Mouse (Mus musculus) small intestine, adult 2 months (tissue): Measurements from ENCODE around the gene Zfp644. TPM values are rescaled to one million over a fixed set of nuclear protein-coding genes. Genes with fewer than 3 reads are reported as not detected.

Source experiments
- H3K27ac ChIP-seq: fragments of 200-500 bp; 2 replicates; pipeline ENCODE4 v1.5.1; 2012; ENCODE audit warnings: low read depth, low read length, control low read depth, inconsistent platforms; ENCODE audit not compliant: insufficient read depth
- H3K27me3 ChIP-seq: fragments of 200-500 bp; 2 replicates; pipeline ENCODE4 v1.6.1; 2012; ENCODE audit warnings: mild to moderate bottlenecking, moderate library complexity, low read length, inconsistent platforms; ENCODE audit not compliant: control insufficient read depth, insufficient read depth
- H3K36me3 ChIP-seq: fragments of 200-500 bp; 2 replicates; pipeline ENCODE4 v1.6.1; 2012; ENCODE audit warnings: mild to moderate bottlenecking, low read length, control low read depth, inconsistent platforms; ENCODE audit not compliant: control insufficient read depth, insufficient read depth
- H3K4me1 ChIP-seq: fragments of 200-500 bp; 2 replicates; pipeline ENCODE4 v1.6.1; 2012; ENCODE audit warnings: low read length, inconsistent platforms, mixed read lengths; ENCODE audit not compliant: control insufficient read depth, insufficient read depth, insufficient read length
- H3K4me3 ChIP-seq: fragments of 200-500 bp; 2 replicates; pipeline ENCODE4 v1.5.1; 2012; ENCODE audit warnings: low read depth, mild to moderate bottlenecking, control low read depth, inconsistent platforms, low read length, moderate library complexity
- CTCF ChIP-seq: fragments of 200-500 bp; IDR thresholded peaks from 2 replicates; pipeline ENCODE4 v1.5.1; 2012; ENCODE audit warnings: low read depth, mild to moderate bottlenecking, control low read depth, inconsistent platforms, low read length, moderate library complexity, mixed read lengths; ENCODE audit not compliant: insufficient replicate concordance, insufficient read length; ENCODE audit errors: extremely low read depth
- POLR2A ChIP-seq: fragments of 200-500 bp; IDR thresholded peaks from 2 replicates; pipeline ENCODE4 v1.6.1; 2012; ENCODE audit warnings: low read depth, mild to moderate bottlenecking, control low read depth, inconsistent platforms, low read length, moderate library complexity
- WGBS: fragments of 180-500 bp; shearing (Covaris S2); methylation state at CpG from one replicate; pipeline ENCODE4 v1.1.7; 2018; 5-methylcytosine and 5-hydroxymethylcytosine counted together
- polyA plus RNA-seq: library from polyadenylated mRNA; depleted of rRNA; stranded (reverse); fragments of >200 nt; gene quantifications from 2 replicates; pipeline ENCODE4 v1.2.3, GENCODE M21; 2012; rRNA removed

Zfp644 gene
- polyA plus RNA-seq, 1 experiment, result 3.3 TPM

GRCm38 (mm10) chr5:106575098-106575497, 122.0 kb downstream of the Zfp644 start:
- no peak overlapping the region for H3K4me3 ChIP-seq
- TF ChIP-seq POLR2A, result no peak
- peaks cover 5% of the 10 kb centered on the region; the same call in 1 of the 2 replicates for H3K4me1 ChIP-seq
- H3K27ac ChIP-seq, result no peak overlapping the region
- H3K27me3 ChIP-seq, result peaks cover 23% of the 10 kb centered on the region
- WGBS, result 39% methylated on average over 4 of the region's 4 CpGs
- no peaks in the 10 kb centered on the region for H3K36me3 ChIP-seq

GRCm38 (mm10) chr5:106574560-106574946, 122.5 kb downstream of the Zfp644 start:
- peaks cover 23% of the 10 kb centered on the region for H3K27me3 ChIP-seq
- WGBS, result 2% methylated on average over 43 of the region's 45 CpGs
- H3K4me1 ChIP-seq, result peaks cover 5% of the 10 kb centered on the region; the same call in 1 of the 2 replicates
- H3K4me3 ChIP-seq, result peak overlapping the region; percentile 72
- TF ChIP-seq CTCF (peak; percentile 20; the same call in 1 of the 2 replicates), POLR2A (no peak)
- no peaks in the 10 kb centered on the region for H3K36me3 ChIP-seq
- H3K27ac ChIP-seq, result no peak overlapping the region

- Histone ChIP-seq H3K27ac (no peak overlapping the region), H3K4me1 (peaks cover 5% of the 10 kb centered on the region; the same call in 1 of the 2 replicates), H3K36me3 (no peaks in the 10 kb centered on the region), H3K27me3 (peaks cover 23% of the 10 kb centered on the region), H3K4me3 (peak overlapping the region; percentile 72)
- TF ChIP-seq POLR2A, result no peak
- no peak for TF ChIP-seq CTCF
- 5% methylated on average over 55 of the region's 55 CpGs for WGBS
Observed at GRCm38 (mm10) chr5:106573742-106574559, 123.1 kb downstream of the Zfp644 start.

Other genes starting within 250 kb of the Zfp644 start
- not detected in 2 replicates for gene Barhl2, start 239.1 kb downstream of the Zfp644 start, polyA plus RNA-seq
- not detected in 2 replicates for gene Gm17304, start 88.2 kb downstream of the Zfp644 start, polyA plus RNA-seq
- gene Hfm1, start 229.0 kb upstream of the Zfp644 start, polyA plus RNA-seq, result not detected in 2 replicates